Mouse (Mus musculus) olfactory bulb, adult 2 months (tissue): ENCODE measurements around the gene Arl6ip6. TPM values are rescaled to one million over a fixed set of nuclear protein-coding genes. Genes with fewer than 3 reads are reported as not detected.

Experiments used
- H3K27ac ChIP-seq: fragments of 200-500 bp; 2 replicates; pipeline ENCODE4 v1.5.1; 2012; ENCODE audit warnings: low read depth, low read length; ENCODE audit not compliant: insufficient read depth
- H3K4me1 ChIP-seq: fragments of 200-500 bp; 2 replicates; pipeline ENCODE4 v1.6.1; 2012; ENCODE audit warnings: low read length; ENCODE audit not compliant: control insufficient read depth, insufficient read depth
- H3K4me3 ChIP-seq: fragments of 200-500 bp; 2 replicates; pipeline ENCODE4 v1.5.1; 2012; ENCODE audit warnings: mild to moderate bottlenecking, low read depth, low read length, moderate library complexity; ENCODE audit not compliant: insufficient read depth
- CTCF ChIP-seq: fragments of 200-500 bp; IDR thresholded peaks from 2 replicates; pipeline ENCODE4 v1.5.1; 2012; ENCODE audit warnings: low read depth, mild to moderate bottlenecking, low read length, moderate library complexity; ENCODE audit not compliant: insufficient read depth
- POLR2A ChIP-seq: fragments of 200-500 bp; IDR thresholded peaks from 2 replicates; pipeline ENCODE4 v1.6.1; 2012; ENCODE audit warnings: mild to moderate bottlenecking, low read depth, low read length, moderate library complexity; ENCODE audit not compliant: insufficient read depth
- WGBS: fragments of 180-500 bp; shearing (Covaris S2); methylation state at CpG from one replicate; pipeline ENCODE4 v1.1.7; 2018; 5-methylcytosine and 5-hydroxymethylcytosine counted together
- polyA plus RNA-seq: library from polyadenylated mRNA; stranded (reverse); fragments of >200 nt; gene quantifications from 2 replicates; pipeline ENCODE4 v1.2.4, GENCODE M21; 2012; ENCODE audit warnings: low replicate concordance; ENCODE audit not compliant: missing spikeins, insufficient read depth, insufficient read length

The Arl6ip6 gene
- polyA plus RNA-seq, 1 experiment = not detected

DNA sequence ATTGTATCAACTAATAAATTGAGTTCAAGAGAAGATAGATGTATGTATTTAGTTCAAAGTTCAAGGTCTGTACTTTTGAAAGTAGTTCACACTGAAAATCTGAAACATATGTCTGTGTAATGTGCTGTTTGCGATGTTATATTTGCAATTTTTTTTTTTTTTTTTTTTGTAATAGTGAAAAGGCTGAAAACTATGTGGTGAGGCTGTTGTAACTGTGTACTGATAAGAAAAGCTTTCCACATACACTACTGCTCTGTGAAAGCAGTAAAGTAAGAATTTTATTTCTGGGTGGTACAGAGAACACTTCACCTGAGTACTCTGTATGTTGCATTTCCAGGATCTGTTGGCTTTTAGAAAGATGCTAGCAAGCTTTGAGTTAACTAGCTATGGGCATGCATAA is 7.7 kb downstream of the Arl6ip6 start:
- no peak overlapping the region for H3K27ac ChIP-seq
- TF ChIP-seq CTCF (no peak), POLR2A (no peak)
- WGBS = 88% methylated on average over 1 of the region's 1 CpGs
- no peak overlapping the region for H3K4me3 ChIP-seq
- H3K4me1 ChIP-seq = no peaks in the 10 kb centered on the region

DNA sequence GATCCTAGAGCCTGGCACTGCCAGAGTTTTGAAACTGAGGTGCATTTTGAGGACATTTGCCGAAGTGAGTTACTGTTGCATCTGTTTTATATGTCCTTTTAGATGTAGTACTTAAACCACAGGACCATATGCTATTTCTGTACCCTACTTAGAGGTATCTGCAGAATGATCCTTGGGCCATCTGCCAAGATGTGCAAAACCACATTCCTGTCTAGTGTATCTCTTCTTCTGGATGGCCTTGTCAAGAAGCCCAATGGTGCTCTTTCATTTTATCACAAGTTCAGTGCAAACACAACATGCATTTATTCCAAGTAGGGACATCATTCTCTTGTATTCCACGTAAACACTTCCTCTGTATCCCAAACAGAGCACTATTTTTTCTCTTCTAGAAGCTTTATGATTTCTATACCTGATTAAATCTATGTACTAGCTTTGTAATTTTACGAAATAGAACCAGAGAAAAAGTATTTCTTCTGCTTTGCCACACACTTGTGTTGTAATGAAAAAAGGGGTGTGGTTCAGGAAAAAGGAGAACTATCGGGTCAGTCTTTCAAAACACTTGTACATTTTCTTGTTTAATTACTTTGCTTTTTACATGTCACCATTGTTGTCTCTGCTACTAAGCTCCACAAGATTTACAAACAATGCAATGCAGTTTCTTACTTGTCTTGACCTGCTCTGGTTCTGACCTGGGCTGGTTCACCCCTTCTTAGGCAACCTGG is 8.8 kb downstream of the Arl6ip6 start:
- H3K27ac ChIP-seq = no peak overlapping the region
- WGBS = 88% methylated on average over 4 of the region's 4 CpGs
- TF ChIP-seq CTCF (no peak), POLR2A (no peak)
- no peaks in the 10 kb centered on the region for H3K4me1 ChIP-seq
- H3K4me3 ChIP-seq = no peak overlapping the region

DNA sequence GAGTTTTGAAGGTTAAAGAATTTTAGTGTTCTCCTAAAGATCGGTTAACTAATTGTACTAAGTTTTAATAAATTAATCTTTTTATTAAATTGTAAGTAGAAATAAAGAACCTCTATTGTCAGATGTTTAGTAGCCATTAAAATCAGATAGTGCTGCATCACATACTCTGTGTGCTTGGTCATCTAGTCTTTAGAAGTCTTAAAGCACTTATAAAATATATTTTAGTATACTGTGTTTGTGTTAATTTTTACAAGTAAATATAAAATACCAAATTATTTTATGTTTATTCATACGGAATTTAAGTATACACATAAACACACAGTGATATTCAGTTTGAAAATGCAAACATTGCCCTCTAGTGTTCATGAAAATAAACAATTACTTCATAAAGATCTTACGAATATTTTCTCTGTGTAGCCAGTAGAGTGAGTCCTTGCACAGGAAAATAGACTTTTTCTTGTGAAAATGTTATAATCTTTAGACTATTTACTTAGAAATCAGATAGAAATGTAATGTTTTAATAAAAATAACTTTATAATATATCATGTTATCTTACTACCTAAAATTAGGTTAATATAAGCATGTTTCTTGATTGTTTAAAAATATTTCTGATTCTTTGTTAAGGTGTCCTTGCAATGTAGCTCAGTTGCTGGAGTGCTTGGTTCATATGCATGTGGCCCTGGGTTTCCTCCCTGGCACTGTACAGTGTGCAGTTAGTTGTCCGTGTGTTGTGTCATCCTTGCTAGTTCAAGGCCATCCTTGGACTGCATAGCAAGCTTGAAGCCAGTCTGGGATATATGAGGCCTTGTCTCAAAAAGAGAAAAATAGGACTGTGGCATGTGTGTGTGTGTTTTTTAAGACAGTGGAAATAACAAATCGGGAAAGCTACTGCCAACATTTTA is 13.1 kb downstream of the Arl6ip6 start:
- TF ChIP-seq CTCF (no peak), POLR2A (no peak)
- no peak overlapping the region for H3K4me3 ChIP-seq
- 58% methylated on average over 5 of the region's 5 CpGs for WGBS
- H3K27ac ChIP-seq = no peak overlapping the region
- no peaks in the 10 kb centered on the region for H3K4me1 ChIP-seq

DNA sequence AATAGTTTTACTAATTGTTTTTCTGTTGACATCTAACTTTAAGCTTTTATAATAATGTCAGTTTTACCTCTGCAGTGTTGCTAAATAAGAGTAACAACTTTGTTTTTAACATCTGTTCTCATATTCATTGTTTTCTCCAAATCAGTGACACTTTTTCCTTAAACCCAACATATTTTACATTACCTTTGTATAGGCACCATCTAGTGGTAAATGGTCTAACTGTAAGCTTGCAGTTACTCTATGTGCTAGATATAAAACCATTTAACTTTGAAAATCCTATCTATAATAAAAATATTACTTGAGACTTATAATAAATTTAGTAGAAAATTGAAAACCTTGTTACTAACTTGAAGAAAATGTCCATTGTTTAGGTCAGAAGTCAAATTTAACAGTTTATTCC is 15.2 kb downstream of the Arl6ip6 start:
- no peak for TF ChIP-seq POLR2A
- Histone ChIP-seq H3K4me1 (no peaks in the 10 kb centered on the region), H3K4me3 (no peak overlapping the region), H3K27ac (no peak overlapping the region)

DNA sequence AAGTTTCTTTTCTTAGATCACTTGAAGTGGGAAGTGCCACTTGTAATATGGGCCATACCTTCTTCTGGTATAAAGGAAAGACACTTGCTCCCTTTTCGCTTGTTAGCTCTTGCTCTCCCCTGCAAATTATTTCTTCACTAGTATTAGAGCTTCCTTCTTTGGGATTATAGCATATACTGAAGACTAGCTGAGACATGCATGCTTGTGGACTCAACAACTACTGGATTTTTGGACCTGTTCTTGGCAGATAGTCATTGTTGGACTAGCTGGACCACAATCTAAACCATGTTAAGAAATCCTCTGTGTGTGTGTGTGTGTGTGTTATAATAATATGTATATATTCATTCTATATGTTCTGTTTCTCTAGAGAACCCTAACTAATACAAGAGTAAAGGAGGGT is 22.0 kb downstream of the Arl6ip6 start:
- 93% methylated on average over 1 of the region's 1 CpGs for WGBS

DNA sequence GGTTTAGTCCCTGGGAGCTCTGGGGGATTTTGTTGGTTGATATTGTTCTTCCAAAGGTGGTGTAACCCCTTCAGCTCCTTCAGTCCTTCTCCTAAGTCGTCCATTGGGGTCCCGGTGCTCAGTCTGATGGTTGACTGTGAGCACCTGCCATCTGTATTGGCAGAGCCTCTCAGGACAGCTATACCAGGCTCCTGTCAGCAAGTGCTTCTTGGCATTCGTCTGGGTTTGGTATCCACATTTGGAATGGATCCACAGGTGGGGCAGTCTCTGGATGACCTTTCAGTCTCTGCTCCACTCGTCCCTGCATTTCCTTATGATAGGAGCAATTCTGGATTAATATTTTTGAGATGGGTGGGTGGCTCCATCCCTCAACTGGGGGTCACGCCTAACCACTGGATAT is 30.7 kb downstream of the Arl6ip6 start:
- H3K27ac ChIP-seq = no peak overlapping the region
- no peaks in the 10 kb centered on the region for H3K4me1 ChIP-seq
- 94% methylated on average over 5 of the region's 5 CpGs for WGBS
- no peak overlapping the region for H3K4me3 ChIP-seq
- no peak for TF ChIP-seq POLR2A
- TF ChIP-seq CTCF = no peak

More for the DNA sequence above, 22.0 kb downstream of the Arl6ip6 start:
- H3K4me1 ChIP-seq = no peaks in the 10 kb centered on the region
- H3K4me3 ChIP-seq = no peak overlapping the region
- no peak for TF ChIP-seq POLR2A
- no peak for TF ChIP-seq CTCF
- no peak overlapping the region for H3K27ac ChIP-seq

DNA sequence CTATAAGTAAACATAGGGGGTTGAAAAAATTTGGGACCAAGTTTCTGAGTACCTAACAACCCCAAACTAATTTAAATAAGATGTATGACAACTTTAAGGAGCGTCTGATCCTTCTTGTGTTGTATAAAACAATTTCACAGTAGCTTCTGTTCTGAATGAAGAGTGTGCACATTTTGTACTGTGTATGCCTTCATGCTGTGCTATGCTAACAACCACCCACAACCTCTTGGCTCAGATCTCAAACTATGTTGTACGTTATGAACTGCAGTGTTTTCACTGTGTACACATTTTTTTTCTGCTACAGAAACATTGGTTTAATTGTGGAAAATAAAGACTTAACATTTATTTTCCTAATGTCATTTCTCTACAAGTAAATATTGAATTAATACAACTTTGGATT is 65.5 kb downstream of the Arl6ip6 start:
- H3K4me1 ChIP-seq = no peaks in the 10 kb centered on the region
- no peak overlapping the region for H3K4me3 ChIP-seq
- TF ChIP-seq CTCF (no peak), POLR2A (no peak)
- WGBS = 66% methylated on average over 2 of the region's 2 CpGs
- no peak overlapping the region for H3K27ac ChIP-seq

Other genes with a start within 250 kb of the Arl6ip6 start
- 309 TPM in 1 of 2 replicates, not detected in the other for gene Prpf40a, start 442 bp upstream of the Arl6ip6 start, polyA plus RNA-seq